Mouse (Mus musculus) heart, adult 2 months (tissue): ENCODE measurements at regions not wholly inside any gene's neighbourhood (a gene's known extent, or its start where the extent isn't known, plus 50 kb on each side); places are given as distances from the start of the nearest gene placed in this dataset.

Experiments used
- DNase-seq, 2 experiments: peaks; one replicate each; pipeline ENCODE4 v3.0.0; 2021
- H3K27ac ChIP-seq: fragments of 200-600 bp; 2 replicates; pipeline ENCODE4 v1.8.1; 2022
- H3K27me3 ChIP-seq: fragments of 200-500 bp; 2 replicates; pipeline ENCODE4 v1.6.1; 2012; ENCODE audit warnings: mild to moderate bottlenecking, low read length, inconsistent platforms, mixed read lengths; ENCODE audit not compliant: control insufficient read depth, insufficient read depth
- H3K36me3 ChIP-seq: fragments of 200-500 bp; 2 replicates; pipeline ENCODE4 v1.6.1; 2012; ENCODE audit warnings: low read length, inconsistent platforms; ENCODE audit not compliant: control insufficient read depth, insufficient read depth
- H3K4me1 ChIP-seq: fragments of 200-500 bp; 2 replicates; pipeline ENCODE4 v1.6.1; 2011; ENCODE audit warnings: low read length; ENCODE audit not compliant: control insufficient read depth, insufficient read depth
- H3K4me3 ChIP-seq: fragments of 200-600 bp; 2 replicates; pipeline ENCODE4 v1.8.1; 2022
- H3K79me2 ChIP-seq: fragments of 200-500 bp; replicated peaks from 2 replicates; pipeline ENCODE4 v1.6.1; 2012; ENCODE audit warnings: mild to moderate bottlenecking, inconsistent platforms, low read length, moderate library complexity, mixed read lengths; ENCODE audit not compliant: control insufficient read depth, insufficient read depth
- H3K9ac ChIP-seq: fragments of 200-500 bp; 2 replicates; pipeline ENCODE4 v1.6.1; 2012; ENCODE audit warnings: low read depth, mild to moderate bottlenecking, control low read depth, inconsistent platforms, low read length, mixed read lengths
- CTCF ChIP-seq: fragments of 200-600 bp; IDR thresholded peaks from 2 replicates; pipeline ENCODE4 v1.8.1; 2022; ENCODE audit warnings: antibody characterized with exemption, mild to moderate bottlenecking, moderate library complexity
- EP300 ChIP-seq: fragments of 200-500 bp; IDR thresholded peaks from 2 replicates; pipeline ENCODE4 v1.6.1; 2011; ENCODE audit warnings: low read depth, low read length, control low read depth; ENCODE audit not compliant: insufficient read depth
- POLR2A ChIP-seq: fragments of 200-500 bp; IDR thresholded peaks from 2 replicates; pipeline ENCODE4 v1.6.1; 2011; ENCODE audit warnings: mild to moderate bottlenecking, low read depth, low read length, control low read depth; ENCODE audit not compliant: insufficient read depth
- WGBS: fragments of 180-500 bp; shearing (Covaris S2); methylation state at CpG from one replicate; pipeline ENCODE4 v1.1.7; 2018; 5-methylcytosine and 5-hydroxymethylcytosine counted together
- intact Hi-C: fragments of 180-260 bp; cut with DNase I; formaldehyde crosslinking; loops from one replicate; pipeline ENCODE4 v1.15.1; 2025

DNA sequence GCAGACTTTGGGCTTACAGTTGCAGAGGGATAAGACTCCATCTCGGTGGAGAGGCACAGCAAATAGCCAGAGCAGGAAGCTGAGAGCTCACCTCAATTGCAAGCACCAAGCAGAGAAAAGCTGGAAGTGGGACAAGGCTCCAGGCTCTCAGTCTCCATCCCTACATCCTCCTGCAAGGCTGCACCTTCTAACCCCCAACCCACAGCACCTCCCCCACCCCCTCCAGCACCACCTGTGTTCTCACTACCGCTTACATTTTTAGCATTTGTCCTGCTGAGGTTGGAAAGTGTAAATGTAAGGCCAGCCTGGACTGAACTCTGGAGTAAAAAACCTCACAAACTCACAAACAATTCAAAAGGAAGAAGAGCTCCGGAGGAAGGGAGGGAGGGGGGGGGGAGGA, 119.6 kb downstream of the Sox2 start:
- no peak for DNase-seq
- H3K36me3 ChIP-seq = no peaks in the 10 kb centered on the region
- intact Hi-C loops = no loop called here
- no peaks in the 10 kb centered on the region for H3K27me3 ChIP-seq
- H3K27ac ChIP-seq = no peak overlapping the region
- H3K9ac ChIP-seq = no peak overlapping the region
- no peak overlapping the region for H3K4me3 ChIP-seq
- H3K4me1 ChIP-seq = no peaks in the 10 kb centered on the region
- TF ChIP-seq POLR2A = no peak
- TF ChIP-seq EP300 = no peak
- no peak for TF ChIP-seq CTCF
- 38% methylated on average over 2 of the region's 3 CpGs for WGBS
- no peaks in the 10 kb centered on the region for H3K79me2 ChIP-seq

DNA sequence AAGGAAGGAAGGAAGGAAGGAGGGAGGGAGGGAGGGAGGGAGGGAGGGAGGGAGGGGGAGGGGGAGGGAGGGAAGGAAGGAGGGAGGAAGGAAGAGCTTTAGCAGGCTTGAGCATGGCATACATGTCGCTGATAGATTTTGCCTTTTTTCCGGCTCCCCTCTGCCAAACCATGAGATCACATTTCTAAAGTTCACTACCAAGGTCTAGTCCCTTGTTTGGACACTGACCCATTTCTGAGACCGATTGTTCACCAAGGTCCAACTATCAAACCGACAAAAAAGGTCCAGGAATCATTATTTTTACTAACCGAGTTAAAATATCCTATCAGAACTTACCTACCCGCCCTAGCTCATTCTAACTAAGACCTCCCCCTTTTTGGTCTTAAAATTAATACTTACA, 120.1 kb downstream of the Sox2 start:
- Histone ChIP-seq H3K9ac (no peak overlapping the region), H3K79me2 (no peaks in the 10 kb centered on the region), H3K4me3 (no peak overlapping the region), H3K27me3 (no peaks in the 10 kb centered on the region), H3K4me1 (no peaks in the 10 kb centered on the region), H3K27ac (no peak overlapping the region), H3K36me3 (no peaks in the 10 kb centered on the region)
- TF ChIP-seq POLR2A = no peak
- no peak for TF ChIP-seq CTCF
- TF ChIP-seq EP300 = no peak
- intact Hi-C loops = no loop called here
- WGBS = 71% methylated on average over 6 of the region's 6 CpGs
- DNase-seq = no peak

DNA sequence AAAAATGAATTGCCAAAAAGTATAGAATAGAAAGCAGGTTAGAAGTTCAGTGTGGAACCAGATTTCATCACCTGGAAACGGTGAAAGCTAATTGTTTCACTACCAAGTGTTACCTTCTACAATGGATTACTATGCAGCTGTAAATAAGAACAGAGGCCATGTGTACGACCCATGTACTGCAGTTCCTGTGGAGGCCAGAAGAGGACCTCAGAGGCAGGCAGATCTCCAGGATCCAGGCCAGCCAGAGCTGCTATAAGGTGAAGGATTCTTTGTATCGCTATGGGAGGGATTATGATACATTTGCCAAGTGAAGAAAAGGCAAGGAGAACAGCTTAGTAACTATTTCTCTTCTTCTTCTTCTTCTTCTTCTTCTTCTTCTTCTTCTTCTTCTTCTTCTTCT, 121.8 kb downstream of the Sox2 start:
- H3K4me1 ChIP-seq = no peaks in the 10 kb centered on the region
- H3K4me3 ChIP-seq = no peak overlapping the region
- WGBS = 87% methylated on average over 3 of the region's 3 CpGs
- intact Hi-C loops = no loop called here
- H3K9ac ChIP-seq = no peak overlapping the region
- no peaks in the 10 kb centered on the region for H3K27me3 ChIP-seq
- no peak for DNase-seq
- no peak overlapping the region for H3K27ac ChIP-seq
- TF ChIP-seq POLR2A (no peak), EP300 (no peak), CTCF (no peak)
- no peaks in the 10 kb centered on the region for H3K79me2 ChIP-seq
- no peaks in the 10 kb centered on the region for H3K36me3 ChIP-seq

DNA sequence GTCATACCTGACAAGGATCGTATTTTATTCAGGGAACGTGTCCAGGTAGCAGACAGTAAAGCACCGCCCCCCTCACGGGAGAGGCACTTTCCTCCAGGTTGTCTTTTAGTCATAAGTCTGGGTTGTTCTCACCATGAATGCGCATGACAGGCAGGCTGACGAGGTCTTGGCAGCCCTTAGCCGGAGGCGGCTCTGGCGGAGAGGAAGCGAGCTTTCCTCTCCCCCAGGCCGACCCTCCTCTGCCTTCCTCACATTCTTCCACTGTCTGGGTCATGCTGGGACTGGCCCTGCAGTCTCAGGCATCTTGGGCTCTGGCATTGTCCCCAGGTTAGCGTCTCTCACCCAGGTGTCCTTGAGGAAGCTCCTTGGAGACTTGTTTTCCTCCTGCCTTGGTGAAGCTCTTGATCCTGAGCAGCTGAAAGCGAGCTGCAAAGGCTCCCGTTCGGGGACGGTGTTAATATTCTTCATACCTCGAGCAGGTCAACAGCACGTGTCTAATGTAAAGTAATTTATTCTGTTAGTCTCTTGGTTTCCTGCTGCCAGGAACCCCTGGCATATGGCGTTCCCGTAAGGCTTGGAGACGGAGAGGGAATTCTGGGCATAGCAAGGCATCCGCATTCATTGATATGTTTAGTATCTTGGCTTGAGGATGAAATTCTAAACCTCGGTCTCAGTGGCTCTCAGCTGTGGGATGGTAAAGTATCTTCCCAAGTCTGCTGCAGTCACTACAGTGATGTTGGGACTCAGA, 123.6 kb downstream of the Sox2 start:
- no peaks in the 10 kb centered on the region for H3K4me1 ChIP-seq
- no peak overlapping the region for H3K4me3 ChIP-seq
- no peaks in the 10 kb centered on the region for H3K79me2 ChIP-seq
- no peaks in the 10 kb centered on the region for H3K36me3 ChIP-seq
- WGBS = 17% methylated on average over 23 of the region's 23 CpGs
- TF ChIP-seq CTCF = no peak
- TF ChIP-seq EP300 = no peak
- no peak for TF ChIP-seq POLR2A
- no peaks in the 10 kb centered on the region for H3K27me3 ChIP-seq
- no peak for DNase-seq
- intact Hi-C loops = no loop called here
- no peak overlapping the region for H3K27ac ChIP-seq
- H3K9ac ChIP-seq = no peak overlapping the region

DNA sequence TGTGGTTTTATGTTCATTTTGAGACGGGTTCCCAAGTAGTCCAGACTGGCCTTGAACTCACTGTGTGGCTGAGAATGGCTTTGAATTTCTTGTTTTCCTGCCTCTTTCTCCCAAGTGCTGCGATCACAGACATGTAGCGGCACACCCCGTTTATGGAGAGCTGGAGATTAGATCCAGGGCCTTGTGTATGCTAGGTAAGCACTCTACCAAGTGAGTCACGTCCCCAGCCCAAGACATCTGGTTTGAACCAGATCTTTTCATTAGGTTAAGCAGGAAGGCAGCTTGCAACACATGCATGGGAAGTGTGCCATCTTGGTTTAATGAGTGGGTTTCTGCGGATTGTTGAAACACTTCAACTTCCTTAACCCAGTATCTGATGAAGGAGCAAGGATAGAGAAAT, 131.6 kb downstream of the Sox2 start:
- DNase-seq = no peak
- H3K9ac ChIP-seq = no peak overlapping the region
- intact Hi-C loops = no loop called here
- H3K79me2 ChIP-seq = no peaks in the 10 kb centered on the region
- H3K27ac ChIP-seq = no peak overlapping the region
- no peak overlapping the region for H3K4me3 ChIP-seq
- TF ChIP-seq EP300 = no peak
- no peak for TF ChIP-seq POLR2A
- H3K4me1 ChIP-seq = no peaks in the 10 kb centered on the region
- 81% methylated on average over 6 of the region's 6 CpGs for WGBS
- no peaks in the 10 kb centered on the region for H3K36me3 ChIP-seq
- no peaks in the 10 kb centered on the region for H3K27me3 ChIP-seq

DNA sequence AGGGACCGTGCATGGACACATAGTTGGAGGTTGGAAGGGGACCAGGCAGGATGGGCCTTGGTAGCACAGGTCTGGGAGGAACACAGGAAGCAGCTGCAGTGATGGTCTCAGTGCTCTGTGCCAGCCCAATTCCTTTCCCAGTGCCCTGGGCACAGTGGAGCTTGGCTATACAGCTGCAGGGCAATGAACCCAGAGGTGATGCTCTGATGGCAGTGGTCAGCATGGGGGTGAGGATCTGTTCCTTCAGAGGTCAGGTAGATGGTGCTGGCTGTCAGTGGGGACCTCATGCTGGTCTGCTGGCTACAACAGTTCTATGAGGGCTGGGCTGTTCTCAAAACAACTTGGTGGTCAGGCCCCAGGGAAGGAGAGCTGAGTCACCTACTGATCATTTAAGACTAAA, 133.2 kb downstream of the Sox2 start:
- Histone ChIP-seq H3K79me2 (no peaks in the 10 kb centered on the region), H3K9ac (no peak overlapping the region), H3K4me1 (no peaks in the 10 kb centered on the region), H3K27me3 (no peaks in the 10 kb centered on the region), H3K4me3 (no peak overlapping the region), H3K27ac (no peak overlapping the region), H3K36me3 (no peaks in the 10 kb centered on the region)
- DNase-seq = no peak
- no peak for TF ChIP-seq CTCF
- no peak for TF ChIP-seq POLR2A
- TF ChIP-seq EP300 = no peak
- 43% methylated on average over 1 of the region's 1 CpGs for WGBS
- intact Hi-C loops = no loop called here
